Mouse (Mus musculus) brain, embryonic 14.5 days (tissue): ENCODE results near the gene C1qtnf1. TPM values are rescaled to one million over a fixed set of nuclear protein-coding genes. Genes with fewer than 3 reads are reported as not detected.

Experiments used
- DNase-seq: peaks from one replicate; pipeline ENCODE4 v3.0.0-alpha.2; 2011; ENCODE audit warnings: low read depth
- CTCF ChIP-seq: fragments of 200-500 bp; IDR thresholded peaks from 2 replicates; pipeline ENCODE4 v1.5.1; 2012; ENCODE audit warnings: inconsistent platforms, mild to moderate bottlenecking, moderate library complexity, borderline replicate concordance; ENCODE audit not compliant: insufficient read depth, insufficient read length; ENCODE audit errors: extremely low read depth
- POLR2A ChIP-seq: fragments of 200-500 bp; IDR thresholded peaks from 2 replicates; pipeline ENCODE4 v1.6.1; 2012; ENCODE audit warnings: mild to moderate bottlenecking, inconsistent platforms, borderline replicate concordance; ENCODE audit not compliant: poor library complexity, insufficient read depth, insufficient read length, severe bottlenecking; ENCODE audit errors: extremely low read depth
- polyA plus RNA-seq: library from polyadenylated mRNA; depleted of rRNA; stranded (reverse); fragments of >200 nt; gene quantifications from 2 replicates; pipeline ENCODE4 v1.2.3, GENCODE M21; 2012

The C1qtnf1 gene
- polyA plus RNA-seq, 1 experiment = 5.9 TPM

GRCm38 (mm10) chr11:118470234-118470966 lies 42.4 kb downstream of the C1qtnf1 start:
- TF ChIP-seq POLR2A = no peak
- no peak for TF ChIP-seq CTCF
- peak; percentile 72 for DNase-seq

GRCm38 (mm10) chr11:118471676-118472075 lies 43.7 kb downstream of the C1qtnf1 start:
- TF ChIP-seq POLR2A (no peak), CTCF (no peak)
- no peak for DNase-seq

GRCm38 (mm10) chr11:118473161-118473560 lies 45.2 kb downstream of the C1qtnf1 start:
- TF ChIP-seq CTCF = no peak
- TF ChIP-seq POLR2A = no peak

GRCm38 (mm10) chr11:118473842-118474500 lies 46.0 kb downstream of the C1qtnf1 start:
- no peak for DNase-seq
- TF ChIP-seq CTCF (no peak), POLR2A (no peak)

More at GRCm38 (mm10) chr11:118473161-118473560, 45.2 kb downstream of the C1qtnf1 start:
- DNase-seq = no peak

- DNase-seq = no peak
- no peak for TF ChIP-seq POLR2A
- TF ChIP-seq CTCF = no peak
Observed at GRCm38 (mm10) chr11:118475496-118476083, 47.6 kb downstream of the C1qtnf1 start.

GRCm38 (mm10) chr11:118476396-118477373 lies 48.7 kb downstream of the C1qtnf1 start, which contains the start of gene Engase:
Gene Engase (plus strand): TSS chr11:118476829.
- TF ChIP-seq POLR2A (peak; percentile 61; the same call in 1 of the 2 replicates), CTCF (no peak)
- peak; percentile 98 for DNase-seq

GRCm38 (mm10) chr11:118479776-118480175 lies 51.8 kb downstream of the C1qtnf1 start:
- no peak for DNase-seq
- TF ChIP-seq CTCF = no peak
- TF ChIP-seq POLR2A = no peak

- no peak for DNase-seq
Observed at GRCm38 (mm10) chr11:118481231-118481630, 53.2 kb downstream of the C1qtnf1 start.

GRCm38 (mm10) chr11:118481751-118482150 lies 53.7 kb downstream of the C1qtnf1 start:
- TF ChIP-seq POLR2A (no peak), CTCF (no peak)
- DNase-seq = no peak

More at GRCm38 (mm10) chr11:118481231-118481630, 53.2 kb downstream of the C1qtnf1 start:
- TF ChIP-seq POLR2A (no peak), CTCF (no peak)

GRCm38 (mm10) chr11:118484169-118484568 lies 56.2 kb downstream of the C1qtnf1 start:
- no peak for TF ChIP-seq POLR2A
- TF ChIP-seq CTCF = no peak
- no peak for DNase-seq

- DNase-seq = no peak
Observed at GRCm38 (mm10) chr11:118485338-118485737, 57.3 kb downstream of the C1qtnf1 start.

GRCm38 (mm10) chr11:118485780-118486179 lies 57.8 kb downstream of the C1qtnf1 start:
- no peak for DNase-seq
- no peak for TF ChIP-seq POLR2A
- no peak for TF ChIP-seq CTCF

More at GRCm38 (mm10) chr11:118485338-118485737, 57.3 kb downstream of the C1qtnf1 start:
- TF ChIP-seq POLR2A (no peak), CTCF (no peak)
